Mouse (Mus musculus): ENCODE results near the gene March2. TPM values are rescaled to one million over a fixed set of nuclear protein-coding genes. Genes with fewer than 3 reads are reported as not detected.

March2 gene
- polyA plus RNA-seq, 1 experiment from 2014 or later: 73.0 TPM

Other genes starting within 250 kb of the March2 start
- gene Adamts10, start 194.5 kb downstream of the March2 start, polyA plus RNA-seq (2015; fragmentation: Nextera tagmentation; extraction: Ambion mirVana): 36.2 and 49.8 TPM in 2 replicates
- gene Myo1f, start 163.0 kb downstream of the March2 start, polyA plus RNA-seq (2015; fragmentation: Nextera tagmentation; extraction: Ambion mirVana): 1.9 and 2.0 TPM in 2 replicates
- 49.0 and 58.2 TPM in 2 replicates for gene Zfp414, start 89.6 kb downstream of the March2 start, polyA plus RNA-seq (2015; fragmentation: Nextera tagmentation; extraction: Ambion mirVana)
- 0.52 TPM in 1 of 2 replicates, not detected in the other for gene Pram1, start 80.6 kb downstream of the March2 start, polyA plus RNA-seq (2015; fragmentation: Nextera tagmentation; extraction: Ambion mirVana)
- gene Hnrnpm, start 31.8 kb downstream of the March2 start, polyA plus RNA-seq (2015; fragmentation: Nextera tagmentation; extraction: Ambion mirVana): 255 and 258 TPM in 2 replicates
- 411 and 469 TPM in 2 replicates for gene Rab11b, start 41.9 kb upstream of the March2 start, polyA plus RNA-seq (2015; fragmentation: Nextera tagmentation; extraction: Ambion mirVana)
- 15.5 and 16.2 TPM in 2 replicates for gene Angptl4, start 63.2 kb upstream of the March2 start, polyA plus RNA-seq (2015; fragmentation: Nextera tagmentation; extraction: Ambion mirVana)
- 40.5 and 45.4 TPM in 2 replicates for gene Kank3, start 91.8 kb upstream of the March2 start, polyA plus RNA-seq (2015; fragmentation: Nextera tagmentation; extraction: Ambion mirVana)
- gene Rps28, start 105.9 kb upstream of the March2 start, polyA plus RNA-seq (2015; fragmentation: Nextera tagmentation; extraction: Ambion mirVana): 480 and 560 TPM in 2 replicates
- 386 and 402 TPM in 2 replicates for gene Ndufa7, start 105.9 kb upstream of the March2 start, polyA plus RNA-seq (2015; fragmentation: Nextera tagmentation; extraction: Ambion mirVana)
- 55.5 and 62.0 TPM in 2 replicates for gene Cd320, start 124.4 kb upstream of the March2 start, polyA plus RNA-seq (2015; fragmentation: Nextera tagmentation; extraction: Ambion mirVana)
- not detected in 2 replicates for gene Gm7029, start 155.2 kb upstream of the March2 start, polyA plus RNA-seq (2015; fragmentation: Nextera tagmentation; extraction: Ambion mirVana)
- gene Kifc1, start 172.0 kb upstream of the March2 start, polyA plus RNA-seq (2015; fragmentation: Nextera tagmentation; extraction: Ambion mirVana): 3.7 and 4.6 TPM in 2 replicates
- gene Platr17, start 186.5 kb upstream of the March2 start, polyA plus RNA-seq (2015; fragmentation: Nextera tagmentation; extraction: Ambion mirVana): 0.32 and 0.54 TPM in 2 replicates
- gene Daxx, start 190.7 kb upstream of the March2 start, polyA plus RNA-seq (2015; fragmentation: Nextera tagmentation; extraction: Ambion mirVana): 61.5 and 63.1 TPM in 2 replicates
- gene Tapbp, start 197.2 kb upstream of the March2 start, polyA plus RNA-seq (2015; fragmentation: Nextera tagmentation; extraction: Ambion mirVana): 13.7 and 15.4 TPM in 2 replicates
- 17.1 and 17.2 TPM in 2 replicates for gene Zbtb22, start 197.2 kb upstream of the March2 start, polyA plus RNA-seq (2015; fragmentation: Nextera tagmentation; extraction: Ambion mirVana)
- 40.8 and 52.3 TPM in 2 replicates for gene Rgl2, start 210.9 kb upstream of the March2 start, polyA plus RNA-seq (2015; fragmentation: Nextera tagmentation; extraction: Ambion mirVana)
- gene Pfdn6, start 221.7 kb upstream of the March2 start, polyA plus RNA-seq (2015; fragmentation: Nextera tagmentation; extraction: Ambion mirVana): 182 and 196 TPM in 2 replicates
- 26.1 and 29.4 TPM in 2 replicates for gene Wdr46, start 222.0 kb upstream of the March2 start, polyA plus RNA-seq (2015; fragmentation: Nextera tagmentation; extraction: Ambion mirVana)
- 10.0 and 13.2 TPM in 2 replicates for gene B3galt4, start 232.8 kb upstream of the March2 start, polyA plus RNA-seq (2015; fragmentation: Nextera tagmentation; extraction: Ambion mirVana)
- 79.5 and 81.0 TPM in 2 replicates for gene Vps52, start 237.1 kb upstream of the March2 start, polyA plus RNA-seq (2015; fragmentation: Nextera tagmentation; extraction: Ambion mirVana)
- gene Rps18, start 237.3 kb upstream of the March2 start, polyA plus RNA-seq (2015; fragmentation: Nextera tagmentation; extraction: Ambion mirVana): 811 and 837 TPM in 2 replicates

All from forebrain, embryonic 16.5 days (tissue).